Mouse (Mus musculus): Measurements from ENCODE around the gene Uncx.

DNA sequence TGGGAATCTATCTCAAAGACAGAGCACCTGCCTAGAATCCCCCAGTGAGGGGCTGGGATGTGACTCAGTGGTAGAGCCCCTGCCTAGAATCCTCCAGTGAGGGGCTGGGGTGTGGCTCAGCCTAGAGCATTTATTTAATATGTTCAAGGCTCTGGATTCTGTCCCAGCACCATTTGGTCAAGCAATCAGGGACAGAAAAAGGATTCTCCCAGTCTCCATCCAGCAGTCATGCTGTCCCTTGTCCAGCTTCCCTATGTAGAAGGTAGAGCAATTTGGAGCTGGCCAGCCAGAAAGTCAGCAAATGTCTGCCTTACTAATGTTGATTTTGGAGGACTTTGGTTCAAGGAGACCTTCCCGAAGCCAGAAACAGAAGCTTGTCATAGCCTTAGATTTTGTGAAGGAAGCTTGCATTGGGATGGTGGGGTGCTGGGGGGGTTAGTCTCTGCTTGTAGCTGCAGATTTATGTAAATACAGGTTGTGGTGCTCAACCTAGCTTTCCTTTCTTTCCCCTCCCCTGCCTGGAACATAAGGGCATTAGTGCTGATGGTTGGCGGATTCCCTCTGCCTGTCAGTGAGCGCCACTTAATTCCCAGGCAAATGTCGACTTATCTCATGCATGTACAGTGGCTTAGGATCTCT lies 18.2 kb downstream of the Uncx start:
- no peak for TF ChIP-seq CTCF (IDR thresholded peaks at IDR 0.05)
- no peak for TF ChIP-seq EP300 (IDR thresholded peaks at IDR 0.05; ENCODE audit: insufficient read depth, low read depth, low read length)

Measured in heart, adult 2 months (tissue).